Mouse (Mus musculus): ENCODE results near the gene Dnajc17.

Gene Dnajc17

DNA sequence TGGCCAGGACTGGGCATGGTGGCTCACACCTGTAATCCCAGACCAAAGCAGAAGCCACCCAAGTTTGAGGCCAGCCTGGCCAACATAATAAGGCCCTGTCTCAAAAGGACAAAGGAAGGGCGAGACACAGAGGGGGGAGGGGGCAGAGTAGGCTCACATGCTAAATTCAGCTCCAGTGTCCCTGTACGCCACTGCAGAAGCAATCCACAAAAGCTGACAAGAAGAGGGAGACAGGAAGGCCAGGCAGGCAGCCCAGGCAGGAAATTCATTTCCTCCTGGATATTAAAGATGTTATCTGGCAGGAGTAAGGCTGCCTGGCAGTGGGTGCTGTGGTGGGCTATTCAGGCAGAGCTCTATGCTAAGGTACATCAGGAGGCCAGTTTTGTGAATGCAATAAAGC, 47.3 kb downstream of the Dnajc17 start:
- DNase-seq (ENCODE audit: low spot score), result no peak

DNA sequence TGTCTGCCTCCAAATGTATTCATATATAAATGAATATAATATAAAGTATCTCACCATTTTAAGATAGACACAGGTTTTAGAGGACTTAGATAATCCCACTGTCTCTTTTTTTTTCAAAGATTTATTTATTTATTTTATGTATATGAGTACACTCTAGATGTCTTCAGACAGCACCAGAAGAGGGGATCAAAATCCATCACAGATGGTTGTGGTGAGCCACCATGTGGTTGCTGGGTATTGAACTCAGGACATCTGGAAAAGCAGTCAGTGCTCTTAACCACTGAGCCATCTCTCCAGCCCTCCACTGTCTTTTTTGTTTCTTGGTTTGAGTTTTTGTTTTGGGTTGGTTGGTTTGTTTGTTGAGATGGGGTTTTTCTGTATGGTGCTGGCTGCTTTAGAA, 50.8 kb downstream of the Dnajc17 start:
- DNase-seq (ENCODE audit: low spot score), result no peak

DNA sequence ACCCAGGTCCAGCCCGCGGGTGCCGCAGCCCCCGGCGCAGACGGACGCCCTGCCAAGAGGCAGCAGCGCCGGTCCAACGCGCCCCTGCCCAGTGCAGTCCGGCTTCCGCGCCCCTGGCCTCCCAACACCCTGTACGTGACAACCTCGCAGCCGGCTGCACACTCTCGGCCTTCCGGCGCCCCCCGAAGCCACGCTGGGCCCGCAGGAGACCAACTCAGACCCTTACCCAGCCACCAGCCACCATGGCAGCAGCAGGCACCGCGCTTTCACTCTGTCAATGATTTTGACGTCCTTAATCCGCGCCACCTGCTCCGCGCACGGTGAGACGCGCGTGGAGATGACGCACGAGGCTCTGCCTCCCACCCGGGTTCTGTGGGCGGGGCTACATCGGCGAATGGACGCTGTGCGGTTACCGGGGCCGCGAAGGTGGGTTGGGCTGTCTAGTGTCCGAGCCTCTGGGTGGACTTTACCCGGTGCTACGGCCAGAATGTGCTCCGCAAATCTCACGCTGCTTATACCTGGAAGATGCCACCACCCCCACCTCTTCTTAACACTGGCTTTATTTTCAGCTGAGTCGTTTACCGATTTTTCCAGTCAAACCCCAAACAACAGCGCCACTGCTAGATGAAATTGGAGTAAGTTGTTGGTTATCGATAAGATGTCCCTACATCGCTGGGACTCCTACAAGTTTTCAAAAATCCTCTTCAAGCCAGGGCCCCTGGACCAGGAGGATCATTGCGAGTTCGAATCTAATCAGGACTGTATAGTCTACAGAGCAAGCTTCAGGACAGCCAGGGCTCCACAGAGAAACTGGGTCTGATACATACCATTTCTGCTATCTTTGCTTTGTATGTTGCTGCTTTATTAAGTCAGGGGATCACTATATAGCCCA, 51.7 kb downstream of the Dnajc17 start, which contains the start of gene Rmdn3:
TSS of gene Rmdn3 (minus strand) at position 354 of the 892 bp plus-strand sequence.
- peak; percentile 98 for DNase-seq (ENCODE audit: low spot score)

DNA sequence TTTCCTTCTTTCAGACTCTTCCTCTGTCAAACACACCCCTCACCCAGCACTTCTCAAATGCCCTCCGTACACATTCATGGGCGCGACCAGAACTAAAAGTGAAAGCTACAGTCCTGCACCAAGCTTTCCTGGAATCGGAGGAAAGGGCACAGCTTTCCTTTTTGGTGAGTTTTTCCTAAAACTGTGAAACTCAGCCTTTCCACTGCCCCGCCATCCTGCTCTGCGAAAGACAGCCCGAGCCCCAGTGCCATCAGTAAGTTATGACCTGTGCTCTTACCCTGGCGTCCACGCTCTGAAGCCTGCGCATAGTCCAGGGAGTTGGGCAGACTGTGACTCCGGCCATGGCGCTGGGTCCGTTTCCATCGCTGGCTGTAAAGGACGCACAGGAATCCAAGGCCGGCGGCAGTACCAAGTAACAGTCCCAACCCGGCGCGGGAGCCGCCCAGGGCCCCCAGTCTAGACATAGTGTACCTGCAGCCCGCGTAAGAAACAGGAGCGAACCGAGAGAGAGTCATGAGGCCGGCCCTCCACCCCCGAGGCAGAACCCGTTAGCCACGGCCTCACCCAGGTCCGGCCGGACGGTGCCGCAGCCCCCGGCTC, 52.4 kb downstream of the Dnajc17 start:
- DNase-seq (ENCODE audit: low spot score), result no peak

DNA sequence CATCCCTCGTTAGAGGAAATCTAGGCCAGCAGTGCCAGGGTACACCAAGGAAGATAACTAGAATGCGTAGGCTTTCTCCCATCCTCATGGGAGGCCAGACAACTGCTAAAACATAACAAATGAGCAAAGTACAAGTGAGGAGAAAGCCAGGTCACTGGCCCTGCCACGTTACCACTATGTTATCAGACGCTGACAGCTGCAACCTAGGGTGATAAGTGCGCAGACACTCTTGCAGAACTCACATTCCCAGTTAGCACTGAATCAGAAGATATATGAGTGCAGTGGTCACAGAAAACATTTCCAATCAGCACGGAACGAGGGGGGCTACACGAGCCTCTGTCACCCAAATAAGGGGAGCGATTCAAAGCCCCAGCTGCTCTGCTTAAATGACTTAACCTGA, 53.2 kb downstream of the Dnajc17 start:
- DNase-seq (ENCODE audit: low spot score), result no peak

DNA sequence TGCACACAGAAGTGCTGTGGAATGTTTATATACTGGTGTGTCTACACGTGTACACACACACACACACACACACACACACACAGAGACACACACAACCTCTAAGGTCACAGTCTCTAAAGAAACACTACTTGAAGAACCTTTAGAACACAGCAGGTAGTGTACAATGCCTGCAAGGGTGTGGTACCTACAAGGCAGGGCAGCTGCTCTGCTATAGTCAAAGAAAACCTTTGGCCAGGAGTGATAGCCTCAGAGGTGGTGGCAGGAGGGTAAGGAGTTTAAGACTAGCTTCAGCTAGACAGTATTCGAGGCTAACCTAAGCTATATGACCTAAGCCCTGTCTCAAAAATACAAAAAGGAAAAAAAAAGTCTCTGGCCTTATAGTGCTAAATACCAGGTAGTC, 53.9 kb downstream of the Dnajc17 start:
- DNase-seq (ENCODE audit: low spot score), result no peak

DNA sequence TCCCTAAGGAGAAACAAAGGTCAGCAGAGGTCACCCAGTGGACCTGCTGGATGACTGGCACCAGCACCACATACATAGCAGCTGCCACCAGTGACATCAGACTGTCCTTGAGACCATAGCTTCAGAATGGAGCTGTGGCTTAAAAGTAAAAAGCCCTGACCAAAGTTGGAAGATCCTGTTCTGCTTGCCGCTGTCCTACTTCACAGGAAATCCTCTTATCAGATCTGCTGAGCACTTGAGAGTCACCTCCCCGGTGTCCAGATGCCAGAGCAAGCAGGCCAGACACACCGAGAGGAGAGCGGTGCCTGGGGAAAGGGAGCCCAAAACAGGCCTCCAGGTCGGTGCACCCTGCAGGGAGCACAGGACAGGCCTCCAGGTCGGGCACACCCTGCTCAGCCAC, 56.3 kb downstream of the Dnajc17 start:
- DNase-seq (ENCODE audit: low spot score), result no peak

DNA sequence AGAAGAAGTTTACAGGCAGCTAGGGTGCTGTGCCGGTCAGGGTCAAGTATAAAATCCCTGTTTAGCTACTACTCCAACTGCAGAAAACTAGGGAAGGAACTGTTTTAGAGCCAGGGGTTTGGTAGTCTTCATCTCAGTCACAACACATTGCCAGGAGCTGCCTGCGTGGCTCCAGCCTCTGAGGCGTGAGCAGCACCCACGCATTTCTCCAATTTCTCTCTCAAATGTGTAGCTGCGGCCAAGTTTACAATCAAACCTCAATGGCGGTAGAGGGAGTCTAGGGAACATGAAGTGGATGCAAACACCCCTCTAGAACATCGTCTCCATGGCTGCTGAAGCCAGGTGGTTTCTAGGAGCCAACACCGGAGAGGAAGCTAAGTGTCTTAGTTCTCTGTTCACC, 60.8 kb downstream of the Dnajc17 start:
- no peak for DNase-seq (ENCODE audit: low spot score)

DNA sequence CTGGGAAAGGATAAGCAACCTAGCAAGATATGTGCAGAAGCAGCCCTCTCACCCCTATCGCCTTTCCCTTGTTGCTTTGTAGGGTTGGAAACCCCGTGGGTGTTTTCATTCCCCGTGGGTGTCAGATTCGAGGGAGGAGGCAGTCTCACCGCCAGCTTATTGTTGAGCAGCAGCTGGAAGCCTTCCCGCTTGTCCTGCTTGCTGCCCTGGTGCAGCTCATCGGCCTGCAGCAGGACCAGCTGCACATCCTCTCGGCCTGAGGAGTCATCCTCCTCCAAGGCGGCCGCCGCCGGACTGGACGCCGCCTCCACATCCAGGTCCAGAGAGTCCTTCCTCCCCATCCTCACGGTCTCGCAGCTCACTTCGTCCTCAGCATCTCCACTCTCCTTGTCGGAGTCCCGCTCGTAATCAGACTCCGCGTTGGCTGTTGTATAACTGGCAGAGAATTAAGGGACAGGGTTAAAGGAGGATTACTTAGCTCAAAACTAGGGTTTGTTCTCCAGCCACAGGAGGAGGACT, 61.4 kb downstream of the Dnajc17 start:
- DNase-seq (ENCODE audit: low spot score), result no peak

DNA sequence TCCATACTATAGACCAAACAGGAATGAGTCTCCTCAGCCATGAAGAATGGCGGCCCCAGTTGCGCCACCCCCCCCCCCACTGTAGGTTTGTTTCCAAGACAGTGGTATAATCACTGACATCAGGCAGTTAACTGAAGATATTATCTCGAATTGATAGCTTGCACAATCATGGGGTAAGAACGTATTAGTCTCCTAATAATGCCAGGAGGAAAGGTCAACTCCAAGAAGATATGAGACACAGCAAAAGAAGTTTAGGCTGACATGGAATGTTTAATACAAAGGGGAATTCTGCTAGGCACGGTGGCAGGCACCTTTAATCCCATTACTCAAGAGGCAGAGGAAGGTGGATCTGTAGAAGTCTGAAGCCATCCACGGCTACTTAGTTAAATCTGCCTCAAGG, 62.2 kb downstream of the Dnajc17 start:
- DNase-seq (ENCODE audit: low spot score), result no peak

DNA sequence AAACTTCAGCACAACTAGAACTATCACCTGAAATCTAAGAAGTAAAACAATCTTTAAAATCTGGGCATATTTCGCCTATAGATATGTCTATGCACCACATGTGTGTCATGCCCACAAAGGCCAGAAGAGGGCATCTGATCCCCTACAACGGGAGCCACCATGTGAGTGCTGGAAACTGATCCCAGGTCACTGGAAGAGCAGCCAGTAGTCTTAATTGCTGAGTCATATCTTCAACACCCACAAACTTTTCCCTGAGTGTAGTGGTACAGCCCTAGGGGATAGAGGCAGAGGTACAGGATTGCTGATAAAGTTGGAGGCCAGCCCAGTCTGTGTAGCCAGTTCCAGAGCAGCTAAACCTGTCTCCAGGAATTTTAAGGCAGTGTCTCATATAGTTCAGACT, 63.4 kb downstream of the Dnajc17 start:
- no peak for DNase-seq (ENCODE audit: low spot score)

DNA sequence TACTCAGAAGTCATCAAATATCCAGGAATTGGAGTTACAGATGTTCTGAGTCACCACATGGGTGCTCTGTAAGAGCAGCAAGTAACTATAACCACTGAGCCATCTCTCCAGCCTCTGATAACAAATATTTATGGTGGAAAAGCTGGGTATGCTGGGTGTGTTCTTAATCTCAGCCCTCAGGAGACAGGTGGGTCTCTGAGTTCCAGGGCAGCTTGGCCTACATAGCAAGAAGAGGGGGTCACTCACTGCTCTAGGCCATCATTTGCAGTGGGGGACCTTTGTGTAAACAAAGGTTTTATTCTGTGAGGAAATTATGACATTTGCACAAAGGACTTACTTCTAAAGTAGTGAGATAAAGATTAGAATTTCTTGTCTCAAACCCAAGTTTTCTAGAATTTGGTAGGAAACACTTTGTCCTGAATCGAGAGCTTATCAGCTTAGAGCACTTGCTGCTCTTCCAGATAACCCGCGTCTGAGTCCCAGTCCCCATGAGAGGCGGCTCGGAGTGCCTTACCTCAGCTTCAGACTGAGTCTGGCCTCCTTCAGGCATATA, 72.2 kb downstream of the Dnajc17 start:
- DNase-seq (ENCODE audit: low spot score), result no peak

Data from layer of hippocampus, adult 9-10 months (tissue).